Mouse (Mus musculus) forebrain, embryonic 14.5 days (tissue): ENCODE measurements around the gene Pnpla2. TPM values are rescaled to one million over a fixed set of nuclear protein-coding genes. Genes with fewer than 3 reads are reported as not detected.
"Not testable (repeated sequence)": the region's sequence is repeated elsewhere in the genome, so short reads cannot be mapped to it uniquely, and the experiment has no call there.

ENCODE experiments used
- ATAC-seq: fragments of 200-750 bp; cut with Nextera tagmentation; 2 replicates; pipeline ENCODE4 v1.8.0; 2017; ENCODE audit warnings: mild to moderate bottlenecking, moderate library complexity
- DNase-seq: peaks from one replicate; pipeline ENCODE4 v3.0.0-alpha.2; 2015; ENCODE audit warnings: low spot score
- H3K27ac ChIP-seq: fragments of 300-500 bp; sonication (generic); 2 replicates; pipeline ENCODE4 v1.5.1; 2014; ENCODE audit warnings: low read depth, mild to moderate bottlenecking, control low read depth, low read length, moderate library complexity
- H3K27me3 ChIP-seq: fragments of 300-500 bp; sonication (generic); replicated peaks from 2 replicates; pipeline ENCODE4 v1.6.1; 2014; ENCODE audit warnings: low read length, control low read depth, mixed read lengths; ENCODE audit not compliant: control insufficient read depth, insufficient read depth
- H3K36me3 ChIP-seq: fragments of 300-500 bp; sonication (generic); 2 replicates; pipeline ENCODE4 v1.6.1; 2014; ENCODE audit warnings: low read length, control low read depth; ENCODE audit not compliant: control insufficient read depth, insufficient read depth
- H3K4me1 ChIP-seq: fragments of 300-500 bp; sonication (generic); 2 replicates; pipeline ENCODE4 v1.6.1; 2014; ENCODE audit warnings: antibody characterized with exemption, low read length, control low read depth; ENCODE audit not compliant: control insufficient read depth, insufficient read depth
- H3K4me2 ChIP-seq: fragments of 300-500 bp; sonication (generic); 2 replicates; pipeline ENCODE4 v1.6.1; 2014; ENCODE audit warnings: mild to moderate bottlenecking, control low read depth, low read length
- H3K4me3 ChIP-seq: fragments of 300-500 bp; sonication (generic); 2 replicates; pipeline ENCODE4 v1.5.1; 2014; ENCODE audit warnings: low read depth, low read length, control low read depth
- H3K9ac ChIP-seq: fragments of 300-500 bp; sonication (generic); 2 replicates; pipeline ENCODE4 v1.6.1; 2014; ENCODE audit warnings: mild to moderate bottlenecking, low read length, control low read depth, moderate library complexity
- H3K9me3 ChIP-seq: fragments of 300-500 bp; sonication (generic); replicated peaks from 2 replicates; pipeline ENCODE4 v1.6.1; 2016; ENCODE audit warnings: low read length, control low read depth, mixed read lengths; ENCODE audit not compliant: control insufficient read depth
- WGBS: fragments of 180-500 bp; shearing (Covaris S2); extraction: QIAGEN DNeasy Blood & Tissue Kit; methylation state at CpG from one replicate; pipeline ENCODE4 v1.1.7; 2014; 5-methylcytosine and 5-hydroxymethylcytosine counted together
- polyA plus RNA-seq: library from polyadenylated mRNA; unstranded; fragments of >200 nt; fragmentation: Nextera tagmentation; extraction: Ambion mirVana; gene quantifications from 2 replicates; pipeline ENCODE4 v1.2.1, GENCODE M21; 2014

Pnpla2 gene
- polyA plus RNA-seq, 1 experiment from 2014 or later: 16.3 TPM

- 95% methylated on average over 9 of the region's 9 CpGs for WGBS
- DNase-seq (no peak), ATAC-seq (no peak)
- no peaks in the 10 kb centered on the region for H3K9me3 ChIP-seq
- H3K4me3 ChIP-seq: no peak overlapping the region
- H3K4me2 ChIP-seq: no peak overlapping the region
- 0 out of 2 replicates have a peak, but pooled peaks cover 2% of the 10 kb centered on the region for H3K27me3 ChIP-seq
- H3K9ac ChIP-seq: no peak overlapping the region
- H3K36me3 ChIP-seq: peaks cover 21% of the 10 kb centered on the region
- H3K4me1 ChIP-seq: peaks cover 15% of the 10 kb centered on the region
- no peak overlapping the region for H3K27ac ChIP-seq
These were observed 13.5 kb upstream of the Pnpla2 start for GRCm38 (mm10) chr7:141441460-141441859.

GRCm38 (mm10) chr7:141442199-141442598, 12.8 kb upstream of the Pnpla2 start:
- Histone ChIP-seq H3K4me2 (peak overlapping the region; percentile 73), H3K9me3 (no peaks in the 10 kb centered on the region), H3K27me3 (0 out of 2 replicates have a peak, but pooled peaks cover 2% of the 10 kb centered on the region), H3K9ac (peak overlapping the region; percentile 66; the same call in 1 of the 2 replicates), H3K36me3 (peaks cover 21% of the 10 kb centered on the region), H3K4me3 (peak overlapping the region; percentile 0; the same call in 1 of the 2 replicates), H3K4me1 (peaks cover 14% of the 10 kb centered on the region), H3K27ac (no peak overlapping the region)
- WGBS: 92% methylated on average over 13 of the region's 13 CpGs
- ATAC-seq (no peak), DNase-seq (no peak)

- Histone ChIP-seq H3K9ac (peak overlapping the region; percentile 66), H3K27me3 (0 out of 2 replicates have a peak, but pooled peaks cover 2% of the 10 kb centered on the region), H3K9me3 (no peaks in the 10 kb centered on the region), H3K4me1 (peaks cover 16% of the 10 kb centered on the region), H3K36me3 (peaks cover 20% of the 10 kb centered on the region), H3K27ac (peak overlapping the region; percentile 27; the same call in 1 of the 2 replicates), H3K4me2 (peak overlapping the region; percentile 73), H3K4me3 (peak overlapping the region; percentile 35)
- ATAC-seq: no peak
- 17% methylated on average over 12 of the region's 12 CpGs for WGBS
- DNase-seq: peak; percentile 60
These were observed 11.7 kb upstream of the Pnpla2 start for GRCm38 (mm10) chr7:141443081-141443821.

GRCm38 (mm10) chr7:141443828-141444237, 11.2 kb upstream of the Pnpla2 start, which contains the start of gene Pidd1:
Pidd1 (minus strand) TSS chr7:141444025.
- H3K4me2 ChIP-seq: peak within 1 kb of the TSS; percentile 73
- 0 out of 2 replicates have a peak, but pooled peaks cover 2% of the 10 kb centered on the region for H3K27me3 ChIP-seq
- H3K36me3 ChIP-seq: peaks cover 20% of the 10 kb centered on the region
- under 1% methylated on average over 25 of the region's 25 CpGs for WGBS
- peaks cover 21% of the 10 kb centered on the region for H3K4me1 ChIP-seq
- no peaks in the 10 kb centered on the region for H3K9me3 ChIP-seq
- DNase-seq (peak; percentile 81), ATAC-seq (peak; percentile 54)
- H3K9ac ChIP-seq: peak within 1 kb of the TSS; percentile 66
- peak within 1 kb of the TSS; percentile 35 for H3K4me3 ChIP-seq
- peak within 1 kb of the TSS; percentile 27; the same call in 1 of the 2 replicates for H3K27ac ChIP-seq

- not testable (repeated sequence) for H3K9ac ChIP-seq, H3K27ac ChIP-seq, DNase-seq, H3K9me3 ChIP-seq, H3K4me3 ChIP-seq, ATAC-seq, H3K27me3 ChIP-seq
- H3K36me3 ChIP-seq: peaks cover 22% of the 10 kb centered on the region
- H3K4me1 ChIP-seq: peaks cover 22% of the 10 kb centered on the region
- 84% methylated on average over 3 of the region's 3 CpGs for WGBS
- H3K4me2 ChIP-seq: peak overlapping the region; percentile 87
These were observed 8.6 kb upstream of the Pnpla2 start for GRCm38 (mm10) chr7:141446374-141446773.

- WGBS: under 1% methylated on average over 63 of the region's 63 CpGs
- Histone ChIP-seq H3K4me3 (peak within 1 kb of the TSS; percentile 81), H3K4me1 (peaks cover 22% of the 10 kb centered on the region), H3K9me3 (no peaks in the 10 kb centered on the region), H3K9ac (peak within 1 kb of the TSS; percentile 86), H3K27ac (peak within 1 kb of the TSS; percentile 86), H3K36me3 (peaks cover 32% of the 10 kb centered on the region), H3K4me2 (peak within 1 kb of the TSS; percentile 87), H3K27me3 (0 out of 2 replicates have a peak, but pooled peaks cover 2% of the 10 kb centered on the region)
- ATAC-seq: peak; percentile 95
- DNase-seq: peak; percentile 97
These were observed 7.6 kb upstream of the Pnpla2 start, which contains the start of gene Rplp2 for GRCm38 (mm10) chr7:141447110-141447991. Rplp2 (plus strand) TSS chr7:141447370.

- no peak overlapping the region for H3K27ac ChIP-seq
- no peaks in the 10 kb centered on the region for H3K27me3 ChIP-seq
- H3K9me3 ChIP-seq: no peaks in the 10 kb centered on the region
- H3K4me1 ChIP-seq: peaks cover 16% of the 10 kb centered on the region
- no peak for ATAC-seq
- H3K4me3 ChIP-seq: no peak overlapping the region
- DNase-seq: no peak
- no peak overlapping the region for H3K9ac ChIP-seq
- peaks cover 36% of the 10 kb centered on the region for H3K36me3 ChIP-seq
- H3K4me2 ChIP-seq: no peak overlapping the region
These were observed 3.1 kb upstream of the Pnpla2 start for GRCm38 (mm10) chr7:141451928-141452327.

GRCm38 (mm10) chr7:141453636-141454035, 1.4 kb upstream of the Pnpla2 start:
- ATAC-seq (no peak), DNase-seq (no peak)
- Histone ChIP-seq H3K9ac (no peak overlapping the region), H3K9me3 (no peaks in the 10 kb centered on the region), H3K27me3 (no peaks in the 10 kb centered on the region), H3K4me2 (no peak overlapping the region), H3K4me3 (no peak overlapping the region), H3K4me1 (peaks cover 11% of the 10 kb centered on the region), H3K36me3 (peaks cover 41% of the 10 kb centered on the region), H3K27ac (no peak overlapping the region)
- 74% methylated on average over 2 of the region's 2 CpGs for WGBS
